In genomic region chr13:75337054-75337453, GRCm38 (mm10) we compare ENCODE assay signal across 25 mouse cellular contexts.
DNase-seq lines count a peak whose midpoint lies in the region; ATAC-seq and TF ChIP-seq lines count a peak whose summit lies in the region.
"Had no signal": no experiment of that assay in that cellular context is flagged by ENCODE, and none has a peak within 500 bp of the region (broad histone marks: within the 10 kb centered on the region; RNA-seq: fewer than 3 reads in every experiment).

No protein-coding gene starts in this region.

- WGBS in lung, embryonic 14.5 days = 59% methylated on average over 5 of the region's 5 CpGs
- WGBS in lung, postnatal 0 days = 51% methylated on average over 5 of the region's 5 CpGs
- WGBS in stomach, embryonic 15.5 days = 67% methylated on average over 5 of the region's 5 CpGs
- 59% methylated on average over 5 of the region's 5 CpGs for WGBS in stomach, postnatal 0 days

- no peak overlapping the region for H3K9ac ChIP-seq in lung, embryonic 14.5 days
- H3K9ac ChIP-seq in lung, postnatal 0 days (replicated peaks; ENCODE audit: low read depth) = no peak overlapping the region
- H3K9ac ChIP-seq in stomach, embryonic 15.5 days = no peak overlapping the region
- H3K9ac ChIP-seq in stomach, postnatal 0 days (ENCODE audit: low read length) = no peak overlapping the region
- H3K9ac ChIP-seq: embryonic facial prominence, embryonic 12.5 days; forebrain, embryonic 13.5 days; forebrain, embryonic 15.5 days had no signal

- H3K4me2 ChIP-seq in lung, embryonic 14.5 days = no peak overlapping the region
- no peak overlapping the region for H3K4me2 ChIP-seq in lung, postnatal 0 days (replicated peaks; ENCODE audit: low read depth, low read length)
- H3K4me2 ChIP-seq in stomach, embryonic 15.5 days = no peak overlapping the region
- no peak overlapping the region for H3K4me2 ChIP-seq in stomach, postnatal 0 days (replicated peaks; ENCODE audit: low read depth)
- H3K4me2 ChIP-seq: embryonic facial prominence, embryonic 12.5 days; forebrain, embryonic 13.5 days; forebrain, embryonic 15.5 days had no signal

- H3K36me3 ChIP-seq in lung, embryonic 14.5 days (ENCODE audit: insufficient read depth) = no peaks in the 10 kb centered on the region
- no peaks in the 10 kb centered on the region for H3K36me3 ChIP-seq in lung, postnatal 0 days (ENCODE audit: insufficient read depth, low read length)
- H3K36me3 ChIP-seq in stomach, embryonic 15.5 days = no peaks in the 10 kb centered on the region
- no peaks in the 10 kb centered on the region for H3K36me3 ChIP-seq in stomach, postnatal 0 days (ENCODE audit: control insufficient read depth, insufficient read depth, low read length)
- H3K36me3 ChIP-seq: embryonic facial prominence, embryonic 10.5 days; embryonic facial prominence, embryonic 12.5 days; forebrain, embryonic 15.5 days; G1E had no signal

- no peak overlapping the region for H3K27ac ChIP-seq in lung, embryonic 14.5 days (ENCODE audit: low read depth)
- H3K27ac ChIP-seq in lung, postnatal 0 days (ENCODE audit: low read length) = no peak overlapping the region
- no peak overlapping the region for H3K27ac ChIP-seq in stomach, embryonic 15.5 days
- no peak overlapping the region for H3K27ac ChIP-seq in stomach, postnatal 0 days (replicated peaks)
- H3K27ac ChIP-seq: embryonic facial prominence, embryonic 10.5 days; embryonic facial prominence, embryonic 12.5 days; forebrain, embryonic 13.5 days; forebrain, embryonic 15.5 days had no signal

- 0 out of 2 replicates have a peak, but pooled peaks have one; percentile 49 for TF ChIP-seq EP300 in lung, postnatal 0 days (IDR thresholded peaks at IDR 0.05)
- no peak for TF ChIP-seq EP300 in stomach, postnatal 0 days (optimal IDR thresholded peaks at IDR 0.05)

- intact Hi-C loops in gastrocnemius, postnatal 14 days (cut with DNase I; ENCODE audit: low total_unique reads) = no loop called here

- H3K27me3 ChIP-seq in lung, embryonic 14.5 days (ENCODE audit: insufficient read depth, low read length) = no peaks in the 10 kb centered on the region
- no peaks in the 10 kb centered on the region for H3K27me3 ChIP-seq in lung, postnatal 0 days (replicated peaks; ENCODE audit: insufficient read depth, low read length)
- H3K27me3 ChIP-seq in stomach, embryonic 15.5 days (replicated peaks) = no peaks in the 10 kb centered on the region
- no peaks in the 10 kb centered on the region for H3K27me3 ChIP-seq in stomach, postnatal 0 days (ENCODE audit: control insufficient read depth, insufficient read depth, low read length)
- H3K27me3 ChIP-seq: CH12.LX; embryonic facial prominence, embryonic 12.5 days; forebrain, embryonic 13.5 days; forebrain, embryonic 15.5 days; Patski had no signal

- no peak overlapping the region for H3K4me3 ChIP-seq in lung, embryonic 14.5 days (ENCODE audit: low read depth, low read length)
- H3K4me3 ChIP-seq in lung, postnatal 0 days (ENCODE audit: low read depth, low read length) = no peak overlapping the region
- H3K4me3 ChIP-seq in stomach, embryonic 15.5 days (replicated peaks) = no peak overlapping the region
- no peak overlapping the region for H3K4me3 ChIP-seq in stomach, postnatal 0 days (ENCODE audit: low read depth, low read length)
- H3K4me3 ChIP-seq: embryonic facial prominence, embryonic 10.5 days; embryonic facial prominence, embryonic 12.5 days; forebrain, embryonic 13.5 days; forebrain, embryonic 15.5 days had no signal

- TF ChIP-seq CTCF in lung, embryonic 14.5 days (IDR thresholded peaks at IDR 0.05; ENCODE audit: low read depth) = no peak
- no peak for TF ChIP-seq CTCF in lung, postnatal 0 days (IDR thresholded peaks at IDR 0.05)
- no peak for TF ChIP-seq CTCF in stomach, postnatal 0 days (IDR thresholded peaks at IDR 0.05; ENCODE audit: low read depth)

- H3K9me3 ChIP-seq in lung, embryonic 14.5 days (ENCODE audit: low read depth, low read length) = no peaks in the 10 kb centered on the region
- H3K9me3 ChIP-seq in lung, postnatal 0 days (ENCODE audit: low read length) = no peaks in the 10 kb centered on the region
- no peaks in the 10 kb centered on the region for H3K9me3 ChIP-seq in stomach, embryonic 15.5 days
- no peaks in the 10 kb centered on the region for H3K9me3 ChIP-seq in stomach, postnatal 0 days (ENCODE audit: control insufficient read depth, low read length)
- H3K9me3 ChIP-seq: embryonic facial prominence, embryonic 10.5 days; embryonic facial prominence, embryonic 12.5 days; forebrain, embryonic 13.5 days; forebrain, embryonic 15.5 days; G1E had no signal

- H3K4me1 ChIP-seq in lung, embryonic 14.5 days (ENCODE audit: insufficient read depth) = no peaks in the 10 kb centered on the region
- H3K4me1 ChIP-seq in lung, postnatal 0 days (ENCODE audit: insufficient read depth, low read depth, low read length) = no peaks in the 10 kb centered on the region
- no peaks in the 10 kb centered on the region for H3K4me1 ChIP-seq in stomach, embryonic 15.5 days
- H3K4me1 ChIP-seq in stomach, postnatal 0 days (replicated peaks; ENCODE audit: control insufficient read depth, insufficient read depth) = no peaks in the 10 kb centered on the region
- H3K4me1 ChIP-seq: embryonic facial prominence, embryonic 10.5 days; embryonic facial prominence, embryonic 12.5 days; forebrain, embryonic 13.5 days; forebrain, embryonic 15.5 days had no signal

- peak; percentile 5 for DNase-seq in lung, embryonic 14.5 days
- DNase-seq in lung, postnatal 10 days = no peak
- peak; percentile 47 for DNase-seq in lung, postnatal 0 days (ENCODE audit: low spot score)
- DNase-seq in lung, postnatal 4 days = no peak
- no peak for DNase-seq in stomach, postnatal 0 days (ENCODE audit: low spot score)
- no peak for DNase-seq in right cerebral cortex, adult 18-20 months
- DNase-seq in gastrocnemius, postnatal 14 days = no peak
- DNase-seq: adrenal gland, adult 8-10 months; adrenal gland, postnatal 14 days; adrenal gland, postnatal 36 days; cerebellum, adult 11-12 months; cerebellum, adult 2 months; cerebellum, adult 9-10 months; cerebellum, postnatal 10 days; cerebellum, postnatal 25 days had no signal

- no peak; the same call in 1 of the 2 replicates for ATAC-seq in lung, embryonic 14.5 days (ENCODE audit: insufficient read depth)
- peak; percentile 65 for ATAC-seq in lung, postnatal 0 days
- peak; percentile 76 for ATAC-seq in stomach, embryonic 15.5 days (ENCODE audit: insufficient read depth, low FRiP score, low read depth)
- ATAC-seq in stomach, postnatal 0 days (ENCODE audit: low FRiP score, low TSS enrichment) = peak; percentile 61; the same call in 1 of the 2 replicates
- ATAC-seq: activated CD4-positive, CD25-positive, alpha-beta regulatory T cell, adult 4 months; CD4-positive, CD25-positive, alpha-beta regulatory T cell, adult 4 months; forebrain, embryonic 13.5 days; forebrain, embryonic 15.5 days; Patski had no signal

Comparison
In these comparisons a context has a peak if more than half of its experiments do, and no peak if none do; other contexts are left out.
1. DNase-seq: peak in lung, embryonic 14.5 days (single experiment) and lung, postnatal 0 days (single experiment); none in lung, postnatal 10 days (single experiment), lung, postnatal 4 days (0 of 2), stomach, postnatal 0 days (single experiment), right cerebral cortex, adult 18-20 months (single experiment) and gastrocnemius, postnatal 14 days (single experiment).